19 mouse cellular contexts compared by ENCODE assay signal in genomic region chr5:17843316-17843715, GRCm38 (mm10). TPM values are rescaled to one million over a fixed set of nuclear protein-coding genes. Genes with fewer than 3 reads are reported as not detected.
DNase-seq lines count a peak whose midpoint lies in the region; ATAC-seq and TF ChIP-seq lines count a peak whose summit lies in the region.
"Had no signal": no experiment of that assay in that cellular context is flagged by ENCODE, and none has a peak within 500 bp of the region (broad histone marks: within the 10 kb centered on the region; RNA-seq: fewer than 3 reads in every experiment).

No protein-coding gene starts in this region.

- no peak overlapping the region for H3K4me3 ChIP-seq in embryonic facial prominence, embryonic 15.5 days (replicated peaks)
- no peak overlapping the region for H3K4me3 ChIP-seq in embryonic facial prominence, embryonic 10.5 days
- H3K4me3 ChIP-seq in heart, embryonic 15.5 days, result no peak overlapping the region
- H3K4me3 ChIP-seq in limb, embryonic 14.5 days (replicated peaks; ENCODE audit: low read length), result no peak overlapping the region
- no peak overlapping the region for H3K4me3 ChIP-seq in limb, embryonic 10.5 days
- H3K4me3 ChIP-seq in heart, embryonic 16.5 days (ENCODE audit: low read length), result no peak overlapping the region
- H3K4me3 ChIP-seq: intestine, embryonic 15.5 days; limb, embryonic 12.5 days; megakaryocyte, embryonic 14.5 days; midbrain, embryonic 15.5 days had no signal

- 66% methylated on average over 5 of the region's 5 CpGs for WGBS in embryonic facial prominence, embryonic 15.5 days
- 87% methylated on average over 5 of the region's 5 CpGs for WGBS in embryonic facial prominence, embryonic 10.5 days
- 52% methylated on average over 5 of the region's 5 CpGs for WGBS in heart, embryonic 15.5 days
- WGBS in limb, embryonic 14.5 days, result 66% methylated on average over 5 of the region's 5 CpGs
- WGBS in limb, embryonic 10.5 days, result 83% methylated on average over 5 of the region's 5 CpGs
- 50% methylated on average over 5 of the region's 5 CpGs for WGBS in heart, embryonic 16.5 days

- H3K27me3 ChIP-seq in embryonic facial prominence, embryonic 15.5 days, result no peaks in the 10 kb centered on the region
- no peaks in the 10 kb centered on the region for H3K27me3 ChIP-seq in embryonic facial prominence, embryonic 10.5 days (replicated peaks; ENCODE audit: low read depth, poor library complexity, severe bottlenecking)
- H3K27me3 ChIP-seq in heart, embryonic 15.5 days, result no peaks in the 10 kb centered on the region
- no peaks in the 10 kb centered on the region for H3K27me3 ChIP-seq in limb, embryonic 14.5 days (ENCODE audit: control insufficient read depth, insufficient read depth, low read length)
- no peaks in the 10 kb centered on the region for H3K27me3 ChIP-seq in limb, embryonic 10.5 days (ENCODE audit: low read depth, poor library complexity, severe bottlenecking)
- H3K27me3 ChIP-seq in heart, embryonic 16.5 days (ENCODE audit: control insufficient read depth, insufficient read depth, low read length), result no peaks in the 10 kb centered on the region
- H3K27me3 ChIP-seq: intestine, embryonic 15.5 days; limb, embryonic 12.5 days; megakaryocyte, embryonic 14.5 days; midbrain, embryonic 15.5 days had no signal

- ATAC-seq in embryonic facial prominence, embryonic 15.5 days (ENCODE audit: insufficient number of reproducible peaks, low FRiP score, low TSS enrichment, low read depth), result no peak
- no peak for ATAC-seq in heart, embryonic 15.5 days (replicated peaks; ENCODE audit: insufficient number of reproducible peaks, insufficient read depth, low FRiP score, low read depth)
- ATAC-seq in limb, embryonic 14.5 days (ENCODE audit: low FRiP score, low read depth), result no peak
- ATAC-seq in heart, embryonic 16.5 days (replicated peaks; ENCODE audit: extremely low read depth, insufficient read depth, low FRiP score), result no peak
- no peak for ATAC-seq in CD4-positive, CD25-positive, alpha-beta regulatory T cell, adult 4 months
- ATAC-seq: forebrain, embryonic 16.5 days; intestine, embryonic 15.5 days; midbrain, embryonic 15.5 days had no signal

- TF ChIP-seq POLR2A in limb, embryonic 14.5 days (IDR thresholded peaks at IDR 0.05; ENCODE audit: borderline replicate concordance, extremely low read depth, insufficient read depth, insufficient read length), result no peak

- H3K9me3 ChIP-seq in embryonic facial prominence, embryonic 15.5 days (replicated peaks), result no peaks in the 10 kb centered on the region
- no peaks in the 10 kb centered on the region for H3K9me3 ChIP-seq in embryonic facial prominence, embryonic 10.5 days
- H3K9me3 ChIP-seq in heart, embryonic 15.5 days (replicated peaks), result no peaks in the 10 kb centered on the region
- no peaks in the 10 kb centered on the region for H3K9me3 ChIP-seq in limb, embryonic 14.5 days (ENCODE audit: control insufficient read depth, low read length)
- no peaks in the 10 kb centered on the region for H3K9me3 ChIP-seq in limb, embryonic 10.5 days (replicated peaks)
- H3K9me3 ChIP-seq in heart, embryonic 16.5 days (replicated peaks; ENCODE audit: control insufficient read depth, low read length), result no peaks in the 10 kb centered on the region
- H3K9me3 ChIP-seq: intestine, embryonic 15.5 days; limb, embryonic 12.5 days; megakaryocyte, embryonic 14.5 days; midbrain, embryonic 15.5 days had no signal

- no peak for DNase-seq in embryonic facial prominence, embryonic 10.5 days (ENCODE audit: low spot score)
- DNase-seq in heart, adult 8-10 months (ENCODE audit: low spot score), result no peak
- DNase-seq in limb, embryonic 14.5 days (ENCODE audit: low spot score), result peak; percentile 9
- DNase-seq in limb, embryonic 10.5 days (ENCODE audit: low spot score), result no peak
- DNase-seq: adrenal gland, adult 8-10 months; cerebellum, adult 2 months; thymus, postnatal 14 days had no signal

- H3K9ac ChIP-seq in embryonic facial prominence, embryonic 15.5 days, result no peak overlapping the region
- H3K9ac ChIP-seq in heart, embryonic 15.5 days, result no peak overlapping the region
- no peak overlapping the region for H3K9ac ChIP-seq in limb, embryonic 14.5 days (ENCODE audit: low read depth, low read length, severe bottlenecking)
- no peak overlapping the region for H3K9ac ChIP-seq in heart, embryonic 16.5 days (ENCODE audit: low read length)
- H3K9ac ChIP-seq: hindbrain, embryonic 14.5 days; intestine, embryonic 15.5 days; limb, embryonic 12.5 days; midbrain, embryonic 15.5 days had no signal

- H3K4me2 ChIP-seq in embryonic facial prominence, embryonic 15.5 days (replicated peaks), result no peak overlapping the region
- no peak overlapping the region for H3K4me2 ChIP-seq in heart, embryonic 15.5 days
- H3K4me2 ChIP-seq in limb, embryonic 14.5 days (replicated peaks; ENCODE audit: low read depth, low read length, severe bottlenecking), result no peak overlapping the region
- H3K4me2 ChIP-seq in heart, embryonic 16.5 days (ENCODE audit: low read depth, low read length), result peak overlapping the region; percentile 24
- H3K4me2 ChIP-seq: hindbrain, embryonic 14.5 days; intestine, embryonic 15.5 days; limb, embryonic 12.5 days; midbrain, embryonic 15.5 days had no signal

- H3K4me1 ChIP-seq in embryonic facial prominence, embryonic 15.5 days, result no peaks in the 10 kb centered on the region; the same call in 1 of the 2 replicates
- no peaks in the 10 kb centered on the region for H3K4me1 ChIP-seq in embryonic facial prominence, embryonic 10.5 days
- H3K4me1 ChIP-seq in heart, embryonic 15.5 days (replicated peaks), result peaks cover 17% of the 10 kb centered on the region; the same call in 1 of the 2 replicates
- no peaks in the 10 kb centered on the region for H3K4me1 ChIP-seq in limb, embryonic 14.5 days (ENCODE audit: control insufficient read depth, insufficient read depth, low read length)
- no peaks in the 10 kb centered on the region for H3K4me1 ChIP-seq in limb, embryonic 10.5 days
- H3K4me1 ChIP-seq in heart, embryonic 16.5 days (ENCODE audit: control insufficient read depth, insufficient read depth, low read length), result peaks cover 13% of the 10 kb centered on the region
- H3K4me1 ChIP-seq: intestine, embryonic 15.5 days; limb, embryonic 12.5 days; megakaryocyte, embryonic 14.5 days; midbrain, embryonic 15.5 days had no signal

- no peaks in the 10 kb centered on the region for H3K36me3 ChIP-seq in embryonic facial prominence, embryonic 15.5 days
- no peaks in the 10 kb centered on the region for H3K36me3 ChIP-seq in embryonic facial prominence, embryonic 10.5 days (replicated peaks)
- no peaks in the 10 kb centered on the region for H3K36me3 ChIP-seq in heart, embryonic 15.5 days
- no peaks in the 10 kb centered on the region for H3K36me3 ChIP-seq in limb, embryonic 14.5 days (ENCODE audit: control insufficient read depth, insufficient read depth, low read length)
- no peaks in the 10 kb centered on the region for H3K36me3 ChIP-seq in limb, embryonic 10.5 days
- no peaks in the 10 kb centered on the region for H3K36me3 ChIP-seq in heart, embryonic 16.5 days (ENCODE audit: control insufficient read depth, insufficient read depth)
- H3K36me3 ChIP-seq: intestine, embryonic 15.5 days; limb, embryonic 12.5 days; midbrain, embryonic 15.5 days had no signal

- H3K27ac ChIP-seq in embryonic facial prominence, embryonic 15.5 days (replicated peaks), result peak overlapping the region; percentile 58; the same call in 1 of the 2 replicates
- no peak overlapping the region for H3K27ac ChIP-seq in embryonic facial prominence, embryonic 10.5 days (replicated peaks)
- H3K27ac ChIP-seq in heart, embryonic 15.5 days, result peak overlapping the region; percentile 88
- no peak overlapping the region for H3K27ac ChIP-seq in limb, embryonic 14.5 days (replicated peaks; ENCODE audit: low read depth, low read length)
- H3K27ac ChIP-seq in limb, embryonic 10.5 days, result no peak overlapping the region
- H3K27ac ChIP-seq in heart, embryonic 16.5 days (ENCODE audit: low read length), result peak overlapping the region; percentile 97
- H3K27ac ChIP-seq: hindbrain, embryonic 14.5 days; intestine, embryonic 15.5 days; limb, embryonic 12.5 days; midbrain, embryonic 15.5 days; stomach, postnatal 0 days had no signal

RNA-seq across cellular contexts. Expression of gene Cd36, which starts 45.3 kb away (rescaled TPM):
- 25.7 TPM in 2 replicates for polyA plus RNA-seq in embryonic facial prominence, embryonic 15.5 days (2015; fragmentation: Nextera tagmentation; extraction: Ambion mirVana)
- polyA plus RNA-seq in embryonic facial prominence, embryonic 10.5 days (2016; fragmentation: Nextera tagmentation; extraction: Ambion mirVana), result 0.95 and 1.3 TPM in 2 replicates
- polyA plus RNA-seq in heart, embryonic 15.5 days (2015; fragmentation: Nextera tagmentation; extraction: Ambion mirVana), result 125 and 164 TPM in 2 replicates
- total RNA-seq in heart, adult 8-10 months (2022), result 1,000 to 10,000 TPM; 1,805 to 2,010 (median 1,953) TPM
- 10.6 and 16.4 TPM in 2 replicates for polyA plus RNA-seq in limb, embryonic 14.5 days (2012; rRNA removed)
- polyA plus RNA-seq in limb, embryonic 14.5 days (2014; fragmentation: Nextera tagmentation; extraction: Ambion mirVana), result 21.2 and 26.8 TPM in 2 replicates
- polyA plus RNA-seq in limb, embryonic 10.5 days (2016; fragmentation: Nextera tagmentation; extraction: Ambion mirVana), result 0.48 and 0.83 TPM in 2 replicates
- polyA plus RNA-seq in heart, embryonic 16.5 days (2015; fragmentation: Nextera tagmentation; extraction: Ambion mirVana), result 202 and 223 TPM in 2 replicates
- polyA plus RNA-seq in CD4-positive, CD25-positive, alpha-beta regulatory T cell, adult 4 months (2017; shearing (Covaris generic)), result under 1 TPM in 1 of 2 experiments, not detected in 1; 0.24 TPM
- total RNA-seq: granulocyte monocyte progenitor cell, adult 5-6 weeks had no signal

Comparison
In these comparisons a context has a peak if more than half of its experiments do, and no peak if none do; other contexts are left out.
1. H3K27ac ChIP-seq: peak in embryonic facial prominence, embryonic 15.5 days (single experiment), heart, embryonic 15.5 days (single experiment) and heart, embryonic 16.5 days (single experiment); none in embryonic facial prominence, embryonic 10.5 days (single experiment), limb, embryonic 14.5 days (single experiment) and limb, embryonic 10.5 days (single experiment).